Mouse (Mus musculus): ENCODE measurements around the gene Utp11.

Gene Utp11

DNA sequence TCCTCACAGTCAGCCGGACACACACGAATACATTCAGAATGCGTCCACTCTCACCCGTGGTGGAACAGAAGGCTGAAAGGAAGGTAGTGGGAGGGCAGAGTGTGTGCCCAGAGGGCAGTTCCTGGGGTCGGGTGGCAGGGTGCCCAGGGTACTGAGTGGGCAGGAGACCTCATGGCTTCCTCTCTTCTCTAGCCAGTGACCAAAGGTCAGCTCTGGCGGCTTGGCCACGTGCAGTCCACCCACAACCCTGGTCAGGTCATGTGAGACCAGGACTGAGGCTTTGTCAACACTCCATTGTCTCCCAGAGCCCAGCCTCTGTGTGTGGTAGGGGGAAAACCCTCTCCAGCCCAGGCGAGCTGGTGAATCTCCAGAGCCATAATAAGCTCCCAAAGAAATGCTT is 23.2 kb downstream of the Utp11 start:
- DNase-seq: peak; percentile 55

DNA sequence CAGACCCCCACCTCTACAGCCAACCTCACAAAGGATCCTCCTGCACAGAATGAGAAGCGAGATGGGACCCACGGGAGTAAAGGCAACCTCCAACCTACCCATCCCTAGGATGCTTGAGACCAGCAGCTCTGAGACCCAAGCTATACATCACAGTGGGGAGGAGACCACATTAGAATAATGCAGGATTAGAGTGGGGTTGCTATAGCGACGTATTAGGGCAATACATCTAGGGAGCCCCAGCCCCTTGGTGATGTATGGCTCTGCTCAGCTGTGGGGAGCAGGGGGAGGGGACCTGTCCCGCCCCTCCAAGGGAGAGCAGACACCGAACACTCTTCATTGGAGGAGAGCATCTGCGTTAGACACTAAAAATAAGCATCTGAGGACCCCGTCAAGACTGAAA is 25.3 kb downstream of the Utp11 start:
- DNase-seq: no peak

DNA sequence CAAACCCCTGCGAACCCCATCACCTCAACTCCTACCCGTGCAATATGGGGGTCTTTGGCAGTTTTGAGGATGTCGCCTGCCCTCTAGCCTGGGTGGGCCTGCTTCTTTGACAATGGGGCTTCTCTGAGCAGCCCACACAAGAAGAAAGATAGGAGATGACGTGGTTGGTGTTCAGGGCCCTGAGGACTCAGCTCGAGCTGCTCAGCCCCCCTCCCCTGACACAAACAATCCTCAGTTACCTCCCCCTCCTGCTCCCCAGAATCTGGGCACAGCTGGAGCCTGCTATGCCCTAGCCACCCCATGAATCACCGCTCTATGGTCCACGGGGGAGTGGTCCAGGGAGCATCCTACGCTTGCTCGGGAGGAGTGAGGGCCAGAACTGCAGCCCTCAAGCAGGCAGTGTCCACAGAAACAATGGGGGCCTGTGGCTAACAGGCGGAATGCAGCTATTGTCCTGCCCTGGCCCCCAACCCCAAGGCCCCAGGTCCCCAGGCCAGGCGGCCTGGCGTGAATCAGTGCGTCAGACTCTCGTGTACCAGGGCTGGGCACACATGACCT is 25.8 kb downstream of the Utp11 start:
- no peak for DNase-seq

DNA sequence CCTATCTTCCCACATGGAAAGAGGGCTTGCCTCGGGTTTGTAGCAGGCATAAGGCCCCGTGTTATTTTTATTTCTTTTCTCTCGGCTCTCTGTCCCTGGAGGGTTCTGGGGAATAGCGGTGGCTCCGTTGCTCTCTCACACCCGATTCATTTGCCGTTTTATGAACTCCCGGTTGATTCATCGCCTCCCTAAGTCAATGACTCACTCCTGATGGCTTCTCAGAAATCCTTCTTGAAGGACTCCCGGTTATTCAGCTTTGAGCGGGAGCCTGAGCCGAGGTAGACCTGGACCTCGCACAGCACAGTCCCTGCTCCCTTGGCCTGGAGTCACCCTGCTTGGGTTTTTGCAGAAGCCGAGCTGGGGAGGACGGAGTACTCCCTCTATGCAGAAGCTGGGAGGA is 28.8 kb downstream of the Utp11 start:
- DNase-seq: no peak

DNA sequence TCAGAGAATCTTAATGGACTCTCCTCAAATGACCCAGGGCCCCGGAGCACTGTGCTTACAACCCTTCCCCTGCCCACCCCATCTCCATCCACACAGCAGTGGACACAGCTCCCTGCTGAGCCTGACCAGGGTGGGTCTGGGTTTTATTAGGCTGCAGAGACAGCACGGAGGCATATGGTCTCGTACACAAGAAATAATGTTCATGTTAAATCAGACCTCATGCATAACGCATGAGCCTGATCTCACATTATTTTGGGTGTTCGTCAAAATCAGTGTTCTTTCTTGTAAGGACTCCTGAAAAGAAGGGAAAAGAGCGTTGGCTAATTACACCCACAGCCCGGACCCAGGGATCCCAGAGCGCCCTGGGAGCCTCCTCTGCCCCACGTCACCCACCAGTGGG is 29.2 kb downstream of the Utp11 start:
- DNase-seq: no peak

DNA sequence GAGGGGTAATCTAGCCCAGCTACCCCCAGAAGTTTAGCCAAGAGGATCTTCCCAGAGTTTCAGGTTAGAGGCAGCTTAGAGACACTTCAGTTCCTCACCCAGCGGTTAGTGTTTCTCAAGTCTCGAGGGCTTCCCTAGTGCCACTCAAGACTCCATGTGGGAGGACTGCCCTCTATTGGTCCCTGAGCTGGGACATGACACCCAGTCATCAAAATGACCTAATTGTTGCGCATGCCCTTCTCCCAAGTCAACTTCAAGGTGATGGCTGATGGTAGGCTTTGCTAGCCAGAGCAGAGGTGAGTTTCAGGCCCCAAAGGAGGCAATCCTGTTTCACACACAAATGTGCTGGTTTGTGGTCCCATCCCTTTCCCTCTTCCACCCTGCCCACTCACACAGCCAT is 30.4 kb downstream of the Utp11 start:
- no peak for DNase-seq

DNA sequence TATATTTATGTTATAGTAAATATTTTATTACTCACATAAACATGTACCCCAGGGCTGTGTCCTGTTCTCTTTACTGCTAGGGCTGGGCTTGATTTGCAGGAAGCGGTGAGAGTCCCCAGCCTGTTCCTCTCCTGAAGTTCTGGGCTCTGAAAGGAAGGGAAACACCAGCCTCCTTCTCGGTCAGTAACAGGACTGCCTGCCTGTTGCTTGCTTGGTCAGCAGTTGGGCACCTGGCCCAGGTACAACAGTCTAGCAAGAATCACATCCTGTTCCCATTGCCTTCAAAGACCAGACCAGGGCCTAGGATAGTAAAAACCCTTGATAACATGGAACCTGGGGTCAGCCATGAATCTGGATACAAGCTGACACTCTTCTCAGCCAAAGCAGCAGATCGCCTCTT is 32.8 kb downstream of the Utp11 start:
- DNase-seq: no peak

DNA sequence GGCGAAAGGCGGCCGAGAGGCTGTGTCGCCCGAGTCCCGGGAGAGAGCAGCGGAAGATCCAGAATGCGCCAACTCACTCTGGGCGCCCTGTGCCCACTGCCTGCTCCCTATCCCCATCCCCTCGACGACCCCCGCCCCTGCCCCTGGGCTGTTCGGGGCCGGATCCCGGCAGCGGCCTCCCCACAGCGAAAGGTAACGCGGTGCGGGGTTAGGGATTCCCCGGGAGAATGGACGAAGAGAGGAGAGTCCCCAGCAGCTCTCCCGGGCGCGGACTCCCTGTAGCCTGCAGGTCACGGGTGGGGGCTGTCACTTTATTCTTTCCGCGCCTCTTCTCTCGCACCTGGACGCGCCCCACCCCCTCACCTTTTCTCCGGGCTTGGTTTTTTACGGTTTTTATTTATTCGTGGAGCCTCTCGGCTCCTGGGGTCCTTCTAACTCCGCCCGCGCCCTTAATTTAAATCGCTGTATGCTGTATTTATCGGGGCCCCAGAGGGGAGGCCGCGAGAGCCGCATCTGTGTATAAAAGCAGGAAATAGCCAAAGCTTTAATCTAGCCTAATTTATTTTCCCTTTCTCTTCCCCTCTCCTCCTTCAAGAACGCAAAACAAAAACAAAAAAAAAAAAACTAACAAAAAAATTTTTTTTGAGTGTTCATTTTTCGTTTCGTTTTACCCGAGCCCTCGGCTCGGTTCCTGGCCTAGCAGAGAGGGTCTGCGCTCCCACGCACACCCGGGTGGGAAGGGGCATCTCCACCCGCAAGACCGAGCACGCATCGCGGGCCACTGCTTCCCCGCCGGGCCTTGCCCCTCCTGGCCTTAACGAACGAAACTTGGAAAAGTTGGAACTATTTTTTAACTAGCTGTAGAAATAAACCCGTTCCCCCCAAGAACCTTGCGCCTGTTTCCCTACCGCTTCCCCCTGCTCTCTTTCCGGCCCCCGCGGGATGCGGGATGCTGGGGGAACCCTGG is 33.9 kb downstream of the Utp11 start:
- DNase-seq: peak; percentile 30

- peak; percentile 34 for DNase-seq
These were observed 35.0 kb downstream of the Utp11 start for GRCm38 (mm10) chr4:124658412-124658851.

DNA sequence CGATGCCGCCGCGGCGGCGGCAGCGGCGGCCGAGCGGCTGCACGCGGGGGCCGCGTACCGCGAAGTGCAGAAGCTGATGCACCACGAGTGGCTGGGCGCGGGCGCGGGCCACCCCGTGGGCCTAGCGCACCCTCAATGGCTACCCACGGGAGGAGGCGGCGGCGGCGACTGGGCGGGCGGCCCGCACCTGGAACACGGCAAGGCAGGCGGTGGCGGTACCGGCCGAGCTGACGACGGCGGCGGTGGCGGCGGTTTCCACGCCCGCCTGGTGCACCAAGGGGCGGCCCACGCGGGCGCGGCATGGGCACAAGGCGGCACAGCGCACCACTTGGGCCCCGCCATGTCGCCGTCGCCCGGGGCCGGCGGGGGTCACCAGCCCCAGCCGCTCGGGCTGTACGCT is 35.6 kb downstream of the Utp11 start:
- DNase-seq: peak; percentile 9

DNA sequence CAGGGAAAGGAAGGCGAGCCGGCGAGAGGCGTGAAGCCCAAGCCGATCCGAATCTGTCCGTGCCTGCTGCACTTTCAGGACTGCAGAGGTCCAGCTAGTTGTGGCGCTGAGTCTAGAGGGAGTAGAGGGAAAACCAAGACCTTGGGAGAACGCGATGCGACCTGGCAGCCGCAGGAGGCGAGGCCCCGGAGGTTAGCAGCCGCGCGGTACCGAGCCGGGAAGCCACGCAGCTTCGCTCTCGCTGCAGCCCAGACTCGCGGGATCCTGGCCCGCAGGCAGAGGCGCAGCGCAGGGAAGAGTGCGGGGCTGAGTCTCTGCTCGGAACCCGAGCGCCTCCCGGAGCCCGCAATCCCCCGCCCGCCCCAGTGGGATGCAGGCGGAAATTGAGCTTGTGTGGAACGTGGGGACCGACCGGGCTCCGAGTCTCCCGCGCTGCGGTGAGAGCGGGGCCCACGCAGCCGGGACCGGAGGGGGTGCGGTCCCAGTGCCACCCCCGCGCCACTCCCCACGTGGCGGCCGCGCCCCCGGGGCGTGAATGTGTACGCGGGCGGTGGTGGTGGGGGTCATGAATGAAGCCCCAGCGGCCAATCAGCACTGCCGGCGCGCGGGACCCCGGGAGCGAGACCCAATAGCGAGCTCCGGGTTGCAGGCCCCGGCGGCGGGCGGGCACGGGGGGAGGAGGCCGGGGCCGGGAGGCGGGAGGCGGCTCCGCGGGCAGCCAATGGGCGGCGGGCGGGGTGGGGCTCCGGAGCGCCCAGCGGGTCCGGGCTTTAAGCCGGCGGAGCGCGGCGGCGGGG is 36.3 kb downstream of the Utp11 start:
- peak; percentile 68 for DNase-seq

GRCm38 (mm10) chr4:124656518-124656853 is 36.9 kb downstream of the Utp11 start, which contains the start of gene Pou3f1:
Gene Pou3f1, plus strand, starts transcription at chr4:124656807.
- DNase-seq: no peak

GRCm38 (mm10) chr4:124652886-124653285 is 40.5 kb downstream of the Utp11 start:
- peak; percentile 45 for DNase-seq

- DNase-seq: no peak
These were observed 45.5 kb downstream of the Utp11 start for GRCm38 (mm10) chr4:124647909-124648308.

GRCm38 (mm10) chr4:124646591-124646990 is 46.8 kb downstream of the Utp11 start:
- peak; percentile 6 for DNase-seq

DNA sequence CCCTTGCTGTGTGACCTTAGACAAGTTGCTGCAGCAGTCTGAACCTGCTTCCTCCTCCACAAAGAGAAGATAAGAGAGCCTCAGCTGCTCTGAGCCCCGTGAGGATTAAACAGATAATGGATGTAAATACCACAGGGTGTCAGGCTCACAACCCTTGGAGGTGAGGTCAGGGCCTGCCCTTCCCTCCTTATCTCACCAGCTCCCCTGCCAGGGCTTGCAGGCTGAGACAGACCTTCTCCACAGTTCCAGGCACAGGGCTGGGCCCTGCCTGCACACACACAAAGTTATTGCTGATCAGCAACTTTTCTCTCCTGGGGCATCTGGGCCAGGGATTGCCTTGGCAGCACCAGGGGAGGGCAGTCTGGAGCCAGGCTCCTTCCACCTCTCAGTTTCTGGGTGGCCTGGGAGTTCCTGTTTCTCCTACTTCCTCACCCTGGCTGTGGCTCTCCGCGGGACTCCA is 48.4 kb downstream of the Utp11 start:
- DNase-seq: peak; percentile 9

DNA sequence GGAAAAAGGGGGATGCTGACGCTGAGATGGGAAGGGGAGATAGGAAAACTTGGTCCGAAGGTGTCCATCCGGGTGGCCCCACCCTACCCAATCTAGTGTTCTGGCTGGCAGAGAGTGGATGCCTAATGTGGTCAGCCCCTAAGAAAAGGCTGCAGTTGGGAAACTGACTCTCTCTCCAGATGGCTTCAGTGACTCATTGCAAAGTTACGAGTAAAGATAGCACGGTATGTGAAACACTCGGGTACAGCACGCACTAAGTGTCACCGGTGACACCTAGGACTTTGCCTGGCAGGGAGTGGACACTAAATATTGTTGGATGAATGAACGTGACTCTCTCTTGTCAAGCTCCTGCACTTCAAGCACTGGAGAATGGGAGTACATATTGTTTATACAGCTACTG is 49.5 kb downstream of the Utp11 start:
- no peak for DNase-seq

DNA sequence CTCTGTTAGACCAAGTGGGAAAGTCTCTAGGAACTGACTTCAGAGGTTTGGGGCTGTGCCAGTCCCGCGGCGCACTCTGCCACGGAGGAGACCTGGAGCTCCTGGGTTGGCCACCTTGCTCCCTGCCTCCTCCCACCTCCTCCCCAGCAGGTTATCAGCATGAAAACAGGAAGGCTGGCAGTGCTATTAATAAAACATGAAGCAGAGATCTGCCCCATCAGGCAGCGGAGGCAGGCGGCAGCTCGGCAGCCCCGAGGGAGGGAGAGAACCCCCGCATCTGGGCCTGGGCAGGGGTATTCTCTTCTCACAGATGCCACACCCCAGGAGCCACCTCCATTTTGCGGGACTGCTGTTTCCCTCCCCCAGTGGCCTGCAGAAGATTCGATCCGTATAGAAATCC is 53.7 kb downstream of the Utp11 start:
- no peak for DNase-seq

- DNase-seq: peak; percentile 19
These were observed 60.1 kb downstream of the Utp11 start for GRCm38 (mm10) chr4:124633281-124633680.

DNA sequence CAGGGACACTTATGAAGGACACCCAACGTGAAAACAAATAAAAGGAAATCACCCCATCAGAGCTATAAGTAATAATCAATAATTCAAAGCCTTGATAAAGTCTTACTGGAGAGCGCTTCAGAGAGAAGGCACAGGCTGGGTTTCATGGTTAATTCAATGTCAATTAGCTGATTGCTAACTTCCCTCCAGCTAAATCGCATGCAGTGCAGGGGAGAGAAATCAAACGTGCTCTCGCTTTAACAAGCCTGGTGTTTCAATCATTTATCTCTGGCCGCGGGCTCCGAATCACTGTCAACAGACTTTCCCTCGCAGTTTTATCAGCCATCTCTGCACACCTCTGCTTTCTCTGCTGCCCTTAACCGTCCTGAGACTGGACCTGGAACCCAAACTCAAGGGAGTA is 60.5 kb downstream of the Utp11 start:
- DNase-seq: no peak

GRCm38 (mm10) chr4:124631456-124631855 is 61.9 kb downstream of the Utp11 start:
- no peak for DNase-seq

Measured in kidney, adult 18-20 months (tissue).